Mouse (Mus musculus) urinary bladder, postnatal 36 days (tissue): ENCODE results near the gene Flt3l.
"Not testable (repeated sequence)": the region's sequence is repeated elsewhere in the genome, so short reads cannot be mapped to it uniquely, and the experiment has no call there.

Experiments
- DNase-seq, 2 experiments: peaks; one replicate each; pipeline ENCODE4 v3.0.0; 2022; ENCODE audit warnings: low spot score in 2 of 2, mixed read lengths in 1 of 2

Flt3l gene

DNA sequence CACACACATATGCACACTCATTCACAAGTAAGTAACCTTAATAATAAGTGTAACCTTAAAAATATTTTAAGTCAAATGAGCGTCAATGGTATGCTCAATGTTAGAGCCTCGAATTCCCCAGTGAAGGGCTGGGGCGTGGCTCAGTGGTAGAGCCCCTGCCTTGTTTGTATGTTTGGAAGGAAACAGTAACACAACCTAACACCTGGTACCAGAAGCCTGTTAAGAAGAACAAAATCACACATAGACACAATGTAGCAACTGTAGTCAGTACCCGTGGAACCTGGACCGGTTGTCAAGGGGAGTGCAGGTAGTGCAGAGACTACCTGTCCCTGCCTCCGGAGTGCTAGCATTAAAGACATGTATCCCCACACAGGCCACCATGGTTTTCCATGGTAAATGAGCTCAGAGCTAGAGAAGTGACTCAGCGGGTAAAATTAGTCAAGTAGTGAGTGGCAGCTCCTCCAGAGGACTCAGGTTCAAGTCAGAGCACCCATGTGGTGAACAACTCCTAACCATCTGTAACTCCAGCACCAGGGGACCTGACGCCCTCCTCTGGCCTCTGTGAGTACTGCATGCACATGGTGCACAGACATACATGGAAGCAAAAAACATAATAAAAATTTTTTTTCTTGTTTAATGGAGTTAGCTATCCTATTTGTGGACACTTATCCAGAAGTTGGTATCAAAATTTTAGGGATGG lies 37.5 kb downstream of the Flt3l start:
- DNase-seq: no peak

DNA sequence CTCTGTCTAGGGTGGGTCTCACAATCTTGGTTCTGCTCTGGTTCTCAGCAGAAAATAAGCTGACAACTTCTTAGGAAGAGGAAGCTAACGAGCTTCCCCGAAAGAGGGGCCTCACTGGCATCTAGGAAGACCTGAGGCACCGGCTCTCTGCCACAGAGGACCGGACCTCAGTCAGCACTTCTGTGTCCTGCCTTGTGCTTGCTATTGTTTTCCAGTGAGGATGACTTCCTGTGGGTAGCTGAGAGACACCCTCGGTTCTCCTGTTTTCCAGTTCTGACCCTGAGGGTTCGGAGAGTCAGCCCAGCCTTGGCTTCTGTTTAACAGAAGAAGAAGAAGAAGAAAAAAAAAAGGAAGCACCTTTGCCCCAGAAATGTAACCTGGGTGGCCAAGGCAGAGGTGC lies 38.8 kb downstream of the Flt3l start:
- no peak for DNase-seq

- DNase-seq: not testable (repeated sequence)
These were observed 40.3 kb downstream of the Flt3l start for GRCm38 (mm10) chr7:45095965-45096364.

DNA sequence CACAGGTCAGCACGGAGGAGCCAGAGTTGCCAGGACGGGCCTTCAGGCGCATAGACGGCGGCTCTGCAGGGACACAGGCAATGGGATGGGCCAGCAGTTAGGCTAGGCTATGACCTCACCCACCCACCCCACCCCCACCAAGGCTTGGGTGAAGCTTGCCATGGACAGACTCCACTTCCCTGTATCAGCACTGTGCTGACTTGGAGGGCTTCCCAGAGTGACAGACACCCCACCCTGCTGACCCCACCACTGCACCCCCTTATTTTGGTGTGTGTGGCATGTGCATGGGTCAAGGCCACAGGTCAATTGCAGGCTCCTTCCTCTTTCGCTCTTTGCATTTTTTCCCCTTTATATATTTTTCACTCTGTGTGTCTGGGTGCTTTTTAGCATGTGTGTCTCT lies 40.9 kb downstream of the Flt3l start:
- no peak for DNase-seq

- no peak for DNase-seq
These were observed 42.1 kb downstream of the Flt3l start for GRCm38 (mm10) chr7:45094121-45094520.

GRCm38 (mm10) chr7:45093516-45093905 lies 42.7 kb downstream of the Flt3l start:
- DNase-seq: no peak

DNA sequence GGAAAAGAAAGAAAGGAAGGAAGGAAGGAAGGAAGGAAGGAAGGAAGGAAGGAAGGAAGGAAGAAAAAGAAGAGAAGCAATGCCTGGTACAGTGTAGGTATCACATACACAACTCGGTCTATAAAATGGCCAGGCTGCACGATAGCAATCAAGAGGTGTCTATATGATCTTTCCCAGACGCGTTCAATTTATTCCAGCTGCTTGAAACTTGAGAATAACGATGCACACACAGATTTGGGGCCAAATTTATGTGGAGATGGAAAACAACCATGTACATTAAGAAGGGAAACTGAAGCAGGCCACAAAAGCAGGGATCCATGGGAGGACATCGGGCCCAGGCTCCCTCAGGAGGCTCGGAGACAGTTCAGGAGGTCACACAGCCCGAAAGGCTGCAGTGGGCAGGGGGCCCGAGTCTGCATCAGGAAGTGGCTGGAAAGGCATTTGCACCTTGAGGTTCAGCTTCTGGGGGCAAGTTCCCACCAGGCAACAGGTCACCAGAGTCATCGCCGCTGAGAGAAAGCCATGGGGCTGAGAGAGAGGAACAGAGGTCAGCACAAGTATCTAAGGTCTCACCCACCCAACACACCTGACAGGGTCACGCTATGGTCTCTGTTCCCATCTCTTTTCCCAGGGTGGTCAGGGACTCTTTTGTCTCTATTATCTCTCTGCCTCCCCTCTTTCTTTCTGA lies 43.3 kb downstream of the Flt3l start:
- DNase-seq: no peak

DNA sequence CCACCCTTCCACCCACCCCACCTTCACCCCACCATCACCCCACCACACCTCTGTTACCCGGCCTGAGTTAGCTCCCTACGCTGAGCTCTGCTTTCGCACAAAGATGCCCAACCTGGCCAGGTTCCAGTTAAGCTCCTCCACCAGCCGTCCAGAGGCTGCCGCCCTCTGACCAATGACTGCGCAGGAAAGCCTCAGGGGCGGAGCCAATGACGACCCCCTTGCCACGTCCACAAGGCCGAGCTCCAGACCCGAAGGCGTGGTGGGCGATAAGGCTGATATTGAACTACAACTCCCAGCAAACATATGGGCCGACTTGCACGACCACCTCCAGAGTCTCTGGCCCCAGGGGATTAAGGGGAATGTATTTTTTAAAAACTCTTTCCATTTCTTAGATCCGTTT lies 44.2 kb downstream of the Flt3l start, which contains the start of gene Rcn3:
TSS of gene Rcn3 (minus strand) at position 174 of the 400 bp plus-strand sequence.
- DNase-seq: peak; percentile 63 to 86

DNA sequence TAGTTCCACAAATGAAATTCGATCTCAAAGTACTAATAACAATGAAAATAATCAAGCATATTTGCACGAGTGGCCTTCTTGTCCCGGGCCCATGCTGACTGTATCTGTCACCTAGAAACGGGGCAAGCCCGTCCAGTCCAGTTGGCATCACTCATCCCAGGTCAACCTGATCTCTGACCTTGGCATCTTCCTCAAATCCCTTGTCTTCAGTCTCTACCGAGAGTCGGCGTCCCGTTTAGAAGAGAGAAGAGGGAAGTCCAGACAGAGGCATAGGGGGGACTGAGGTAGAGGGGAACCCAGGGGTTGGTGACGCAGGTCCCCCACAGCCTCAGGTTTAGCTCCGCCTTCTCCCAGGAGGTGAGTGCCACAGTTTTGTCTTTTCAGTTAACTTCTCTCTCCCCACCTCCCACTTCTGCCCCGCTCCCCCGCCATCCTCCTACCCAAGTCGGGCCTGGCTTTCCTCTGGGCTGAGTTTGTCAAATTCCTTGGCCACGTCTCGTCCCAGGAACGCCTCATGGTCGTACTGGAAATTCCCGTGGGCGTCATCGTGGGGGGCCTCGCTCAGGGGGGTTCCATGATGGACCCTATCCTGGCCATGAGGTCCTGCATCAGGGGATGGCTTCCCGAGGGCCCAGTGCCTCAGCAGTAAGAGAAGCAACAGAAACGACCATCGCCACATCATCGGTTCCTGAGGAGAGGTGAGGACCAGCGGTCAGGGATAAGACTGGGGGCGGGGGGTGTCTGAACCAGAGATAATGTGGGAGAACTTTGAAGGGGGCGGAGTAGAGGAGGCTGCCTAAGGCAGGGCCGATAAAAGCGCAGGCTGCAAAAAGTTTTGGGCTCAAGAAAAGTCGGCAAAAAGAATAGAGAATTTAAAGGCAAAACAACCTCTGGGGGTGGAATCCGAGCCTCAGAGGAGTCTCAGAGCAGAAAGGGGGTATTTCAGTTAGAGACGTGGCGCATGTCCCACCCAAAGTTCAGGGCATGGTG lies 44.9 kb downstream of the Flt3l start:
- no peak for DNase-seq

DNA sequence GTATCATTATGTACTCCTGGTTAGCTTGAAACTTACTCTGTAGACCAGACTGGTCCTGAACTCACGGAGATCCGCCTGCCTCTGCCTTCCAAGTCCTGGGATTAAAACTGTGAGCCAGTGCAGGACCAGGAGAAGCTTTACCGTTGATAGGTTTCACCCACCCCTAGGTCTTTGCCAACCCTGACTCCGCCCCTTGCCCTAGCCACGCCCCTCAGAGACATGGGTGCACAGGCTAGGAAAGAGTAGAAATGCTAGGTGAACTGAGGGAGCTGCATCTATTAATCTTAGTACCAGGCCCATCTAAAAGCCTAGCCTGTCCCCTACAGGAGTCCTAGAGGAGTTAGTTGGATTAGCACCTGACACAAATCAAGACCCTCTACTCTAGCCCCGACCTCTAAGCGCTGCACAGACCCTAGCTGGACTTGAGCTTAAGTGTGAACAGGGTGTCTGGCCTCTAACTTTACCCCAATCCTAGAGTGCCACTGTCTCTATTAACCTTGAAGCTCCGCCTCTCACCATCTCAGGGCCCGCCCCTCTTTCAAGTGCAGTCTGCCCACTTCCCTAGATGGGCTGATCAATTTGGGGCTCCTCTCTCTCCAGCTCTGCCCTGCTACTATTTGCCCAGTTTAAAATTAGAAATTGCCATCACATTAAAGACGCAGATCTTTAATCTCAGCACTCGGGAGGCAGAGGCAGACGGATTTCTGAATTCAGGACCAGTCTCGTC lies 45.8 kb downstream of the Flt3l start:
- no peak for DNase-seq

DNA sequence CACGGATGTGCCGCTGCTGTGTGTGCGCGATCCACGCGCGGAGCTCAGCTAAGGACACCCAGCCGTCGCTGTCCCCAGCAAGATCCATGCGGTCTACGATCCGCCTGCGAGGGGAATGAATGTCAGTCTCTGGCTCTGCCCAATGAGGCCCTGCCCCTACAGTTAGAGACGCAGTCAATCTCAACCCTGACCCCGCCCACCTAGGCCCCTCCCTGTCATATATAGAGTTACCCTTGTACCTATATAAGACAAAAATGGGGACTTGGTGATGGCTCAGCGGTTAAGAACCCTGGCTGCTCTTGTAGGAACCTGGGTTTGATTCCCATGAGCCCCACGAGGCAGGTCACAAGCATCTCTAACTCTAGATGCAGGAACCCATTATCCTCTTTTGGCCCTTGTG lies 47.6 kb downstream of the Flt3l start:
- no peak for DNase-seq

DNA sequence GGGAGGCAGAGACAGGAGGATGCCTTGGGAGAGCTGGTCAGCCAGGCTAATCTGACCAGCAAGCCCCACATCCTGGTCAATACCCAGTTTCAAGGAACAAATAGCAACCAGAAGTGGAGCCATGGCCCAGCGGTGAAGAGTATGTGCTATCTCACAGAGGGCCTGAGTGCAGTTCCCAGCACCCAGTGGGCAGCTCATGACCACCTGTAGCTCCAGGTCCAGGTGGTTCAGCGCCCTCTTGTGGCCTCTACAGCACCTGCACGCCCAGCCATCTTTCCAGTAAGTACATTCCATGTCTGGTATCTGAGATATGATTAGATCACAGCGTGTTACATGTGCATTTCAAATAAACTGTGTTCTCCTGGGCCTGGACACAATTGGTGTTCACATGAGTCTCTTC lies 50.1 kb downstream of the Flt3l start:
- DNase-seq: no peak

GRCm38 (mm10) chr7:45083300-45083890 lies 52.8 kb downstream of the Flt3l start:
- no peak for DNase-seq

GRCm38 (mm10) chr7:45082401-45083299 lies 53.6 kb downstream of the Flt3l start:
- peak in 1 of 2 experiments; percentile 56 for DNase-seq

GRCm38 (mm10) chr7:45081016-45081415 lies 55.2 kb downstream of the Flt3l start:
- no peak for DNase-seq

GRCm38 (mm10) chr7:45079856-45080255 lies 56.4 kb downstream of the Flt3l start:
- peak; percentile 81 to 90 for DNase-seq
